Mouse (Mus musculus) intestine, postnatal 0 days (tissue): Measurements from ENCODE around the gene Foxj1. TPM values are rescaled to one million over a fixed set of nuclear protein-coding genes. Genes with fewer than 3 reads are reported as not detected.

Experiments
- ATAC-seq: fragments of 200-750 bp; cut with Nextera tagmentation; 2 replicates; pipeline ENCODE4 v1.8.0; 2017; ENCODE audit warnings: mild to moderate bottlenecking, moderate TSS enrichment, moderate library complexity
- H3K27ac ChIP-seq: fragments of 300-500 bp; sonication (generic); 2 replicates; pipeline ENCODE4 v1.5.1; 2014; ENCODE audit warnings: mild to moderate bottlenecking, low read depth, low read length, moderate library complexity
- H3K27me3 ChIP-seq: fragments of 300-500 bp; sonication (generic); replicated peaks from 2 replicates; pipeline ENCODE4 v1.6.1; 2014; ENCODE audit warnings: low read length, mixed read lengths; ENCODE audit not compliant: control insufficient read depth, insufficient read depth
- H3K36me3 ChIP-seq: fragments of 300-500 bp; sonication (generic); 2 replicates; pipeline ENCODE4 v1.6.1; 2014; ENCODE audit warnings: mild to moderate bottlenecking, moderate library complexity; ENCODE audit not compliant: control insufficient read depth, insufficient read depth
- H3K4me1 ChIP-seq: fragments of 300-500 bp; sonication (generic); replicated peaks from 2 replicates; pipeline ENCODE4 v1.6.1; 2014; ENCODE audit warnings: antibody characterized with exemption, low read length, mixed read lengths; ENCODE audit not compliant: control insufficient read depth, insufficient read depth
- H3K4me2 ChIP-seq: fragments of 300-500 bp; sonication (generic); replicated peaks from 2 replicates; pipeline ENCODE4 v1.6.1; 2014; ENCODE audit warnings: low read depth, mild to moderate bottlenecking, moderate library complexity
- H3K4me3 ChIP-seq: fragments of 300-500 bp; sonication (generic); 2 replicates; pipeline ENCODE4 v1.5.1; 2014; ENCODE audit warnings: low read depth, low read length
- H3K9ac ChIP-seq: fragments of 300-500 bp; sonication (generic); 2 replicates; pipeline ENCODE4 v1.6.1; 2014; ENCODE audit warnings: mild to moderate bottlenecking, low read depth, low read length
- H3K9me3 ChIP-seq: fragments of 300-500 bp; sonication (generic); 2 replicates; pipeline ENCODE4 v1.6.1; 2016; ENCODE audit warnings: mixed run types; ENCODE audit not compliant: control insufficient read depth
- CTCF ChIP-seq: sonication (generic); IDR thresholded peaks from 2 replicates; pipeline ENCODE4 v1.5.1; 2016; ENCODE audit warnings: low read depth, mild to moderate bottlenecking, control low read depth, antibody characterized with exemption, moderate library complexity
- WGBS: fragments of 180-500 bp; shearing (Covaris S2); extraction: QIAGEN DNeasy Blood & Tissue Kit; methylation state at CpG from one replicate; pipeline ENCODE4 v1.1.7; 2014; 5-methylcytosine and 5-hydroxymethylcytosine counted together
- polyA plus RNA-seq: library from polyadenylated mRNA; unstranded; fragments of >200 nt; fragmentation: Nextera tagmentation; extraction: Ambion mirVana; gene quantifications from 2 replicates; pipeline ENCODE4 v1.2.1, GENCODE M21; 2015

The Foxj1 gene
- polyA plus RNA-seq, 1 experiment from 2014 or later: 0.09 TPM

DNA sequence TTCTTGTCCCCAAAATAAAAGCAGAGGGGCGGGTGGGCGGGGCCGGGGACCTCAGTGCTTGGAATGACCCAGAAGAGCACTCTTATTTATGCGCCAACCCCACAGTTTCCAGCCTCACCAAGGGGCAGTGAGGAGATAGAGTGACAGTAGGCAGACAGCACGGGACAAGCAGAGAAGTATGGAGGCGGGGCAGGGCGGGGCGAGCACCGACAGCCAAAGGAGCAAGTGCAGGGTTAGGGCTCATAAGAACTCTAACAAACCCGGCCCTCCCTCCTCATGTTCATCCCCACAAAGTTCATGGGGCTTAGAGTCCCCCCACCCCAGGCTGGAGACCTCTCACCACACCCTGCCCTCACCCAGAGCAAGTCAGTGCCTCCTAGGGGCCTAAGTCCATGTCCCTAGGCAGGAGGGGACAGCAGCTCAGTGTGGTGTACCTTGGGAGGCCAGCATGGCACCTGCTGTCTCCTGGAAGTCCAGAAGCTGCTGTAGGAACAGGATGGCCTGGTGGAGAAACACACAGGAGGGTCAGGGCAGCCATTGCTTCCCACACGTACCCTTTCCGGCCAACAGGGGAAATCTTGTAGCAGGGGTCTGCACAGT, 41.6 kb downstream of the Foxj1 start:
- Histone ChIP-seq H3K36me3 (peaks cover 68% of the 10 kb centered on the region), H3K9me3 (no peaks in the 10 kb centered on the region), H3K4me1 (0 out of 2 replicates have a peak, but pooled peaks cover 4% of the 10 kb centered on the region), H3K4me2 (peak overlapping the region; percentile 7; the same call in 1 of the 2 replicates), H3K27me3 (no peaks in the 10 kb centered on the region), H3K9ac (0 out of 2 replicates have a peak overlapping the region, but pooled peaks have one; percentile 19), H3K27ac (peak overlapping the region; percentile 73), H3K4me3 (no peak overlapping the region)
- ATAC-seq: peak; percentile 74
- WGBS: 69% methylated on average over 12 of the region's 12 CpGs
- no peak for TF ChIP-seq CTCF

DNA sequence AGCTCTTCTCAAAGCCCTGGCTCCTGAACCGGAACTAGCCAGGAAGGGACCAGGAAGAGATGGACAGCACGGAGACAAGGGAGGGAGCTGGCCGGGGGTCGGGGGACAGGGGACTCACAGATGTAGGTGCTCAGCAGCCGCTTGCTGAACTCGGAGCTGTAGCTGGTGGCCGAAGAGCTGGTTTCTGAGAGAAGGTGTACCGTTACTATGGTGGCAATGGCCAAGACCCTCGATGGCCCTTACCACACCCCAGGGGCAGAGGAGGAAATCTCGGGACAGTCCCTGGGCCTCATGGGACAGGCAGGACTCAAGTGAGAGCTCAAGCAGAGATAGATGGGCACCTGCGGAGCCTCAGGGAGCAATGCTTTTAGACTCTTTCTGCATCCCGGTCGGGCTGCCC, 42.8 kb downstream of the Foxj1 start:
- H3K36me3 ChIP-seq: peaks cover 66% of the 10 kb centered on the region
- ATAC-seq: no peak
- no peak overlapping the region for H3K9ac ChIP-seq
- no peak overlapping the region for H3K4me2 ChIP-seq
- H3K4me1 ChIP-seq: 0 out of 2 replicates have a peak, but pooled peaks cover 4% of the 10 kb centered on the region
- H3K4me3 ChIP-seq: no peak overlapping the region
- no peaks in the 10 kb centered on the region for H3K27me3 ChIP-seq
- 94% methylated on average over 13 of the region's 13 CpGs for WGBS
- H3K9me3 ChIP-seq: no peaks in the 10 kb centered on the region
- no peak overlapping the region for H3K27ac ChIP-seq
- TF ChIP-seq CTCF: no peak

DNA sequence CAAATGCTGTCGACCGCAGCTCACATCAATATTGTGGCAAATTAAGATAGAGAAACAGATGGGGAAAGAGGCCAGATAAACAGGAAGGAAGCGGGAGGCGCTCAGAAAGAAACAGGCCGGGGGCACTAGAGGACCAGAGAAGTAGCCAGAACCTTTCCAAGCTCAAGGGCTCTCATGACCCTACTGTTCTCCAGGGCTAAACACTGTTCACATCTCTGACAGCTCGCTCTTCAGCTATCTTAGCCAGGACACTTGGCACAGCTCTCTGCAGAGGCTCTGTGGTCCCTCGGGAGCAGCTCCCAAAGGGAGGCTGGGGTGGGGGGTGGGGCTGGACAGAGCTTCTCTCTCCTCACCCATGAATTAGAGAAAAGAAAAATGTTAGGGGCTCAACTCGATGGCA, 44.6 kb downstream of the Foxj1 start:
- no peak for TF ChIP-seq CTCF

DNA sequence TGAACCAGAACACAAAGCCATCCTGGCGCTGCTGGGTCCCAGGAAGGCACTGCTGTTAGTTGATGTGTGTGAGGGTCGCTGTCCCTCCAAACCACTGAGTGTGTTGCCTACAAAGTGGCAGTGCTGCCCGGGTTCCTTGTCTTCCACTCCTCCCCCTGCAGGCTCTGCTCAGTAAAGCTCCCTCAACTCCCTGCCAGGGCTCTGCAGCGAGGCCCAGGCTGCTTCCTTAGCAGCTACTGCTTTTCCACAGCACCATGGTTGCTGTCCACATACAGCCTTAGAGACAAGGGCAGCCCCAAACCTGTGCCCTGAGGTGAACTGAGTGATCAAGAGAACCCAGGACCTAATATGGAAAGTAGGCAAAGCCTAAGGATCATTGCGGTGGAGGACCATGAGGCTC, 47.8 kb downstream of the Foxj1 start:
- Histone ChIP-seq H3K9ac (no peak overlapping the region), H3K9me3 (no peaks in the 10 kb centered on the region), H3K27ac (no peak overlapping the region; the same call in 1 of the 2 replicates), H3K27me3 (peaks cover 27% of the 10 kb centered on the region), H3K4me1 (no peaks in the 10 kb centered on the region), H3K36me3 (peaks cover 34% of the 10 kb centered on the region), H3K4me3 (no peak overlapping the region), H3K4me2 (no peak overlapping the region)
- no peak for TF ChIP-seq CTCF
- WGBS: 76% methylated on average over 5 of the region's 5 CpGs
- no peak for ATAC-seq

More for the DNA sequence above, 44.6 kb downstream of the Foxj1 start:
- 0 out of 2 replicates have a peak, but pooled peaks cover 4% of the 10 kb centered on the region for H3K4me1 ChIP-seq
- H3K9ac ChIP-seq: no peak overlapping the region
- no peak overlapping the region for H3K4me3 ChIP-seq
- H3K36me3 ChIP-seq: peaks cover 51% of the 10 kb centered on the region
- no peak for ATAC-seq
- no peaks in the 10 kb centered on the region for H3K27me3 ChIP-seq
- 69% methylated on average over 8 of the region's 8 CpGs for WGBS
- H3K4me2 ChIP-seq: no peak overlapping the region
- no peaks in the 10 kb centered on the region for H3K9me3 ChIP-seq
- H3K27ac ChIP-seq: peak overlapping the region; percentile 11

DNA sequence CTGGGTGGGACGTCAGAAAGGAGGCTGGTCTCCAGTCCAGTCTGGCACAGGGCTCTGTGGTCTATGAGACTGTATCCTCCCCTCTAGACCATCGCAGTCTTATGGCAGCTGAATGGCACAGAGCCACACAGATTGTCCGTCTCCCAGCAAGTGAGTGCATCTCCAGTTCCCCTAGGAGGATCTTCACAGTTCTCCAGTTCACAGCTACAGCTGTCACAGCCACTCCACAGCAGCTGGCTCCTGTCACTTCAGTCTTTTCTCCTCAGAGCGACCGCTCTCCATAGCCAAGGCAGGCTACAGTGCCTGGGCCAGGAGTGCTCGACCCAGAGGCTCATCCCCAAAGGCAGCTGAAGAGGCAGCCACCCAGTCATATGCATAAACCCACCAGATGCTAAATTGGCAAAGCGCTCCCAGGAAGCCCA, 49.4 kb downstream of the Foxj1 start:
- WGBS: 61% methylated on average over 7 of the region's 7 CpGs
- Histone ChIP-seq H3K9ac (no peak overlapping the region), H3K9me3 (no peaks in the 10 kb centered on the region), H3K27me3 (peaks cover 42% of the 10 kb centered on the region), H3K36me3 (peaks cover 21% of the 10 kb centered on the region), H3K4me2 (no peak overlapping the region), H3K4me3 (no peak overlapping the region), H3K4me1 (no peaks in the 10 kb centered on the region), H3K27ac (no peak overlapping the region)
- ATAC-seq: no peak
- TF ChIP-seq CTCF: no peak

DNA sequence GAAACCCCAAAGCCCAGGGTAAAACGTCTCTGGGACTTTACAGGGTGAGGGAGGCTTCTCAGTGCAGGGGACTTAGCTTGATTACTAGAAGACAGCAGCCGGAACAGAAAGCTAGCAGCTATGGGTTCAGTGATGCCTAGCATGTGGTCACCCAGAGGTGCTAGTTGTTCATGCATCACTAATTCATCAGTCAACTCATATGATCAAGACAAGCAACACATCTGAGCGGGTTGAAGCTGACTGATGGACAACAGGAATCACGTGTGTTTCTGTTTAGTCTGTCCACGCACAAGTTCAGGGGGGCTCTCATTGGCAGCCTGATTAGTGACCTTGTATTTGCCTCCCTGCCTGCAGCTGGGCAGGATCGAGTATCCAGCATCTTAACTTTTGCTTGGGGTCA, 51.2 kb downstream of the Foxj1 start:
- WGBS: 45% methylated on average over 6 of the region's 6 CpGs

More for the DNA sequence above, 51.2 kb downstream of the Foxj1 start:
- no peak overlapping the region for H3K9ac ChIP-seq
- TF ChIP-seq CTCF: no peak
- H3K4me3 ChIP-seq: no peak overlapping the region
- peaks cover 52% of the 10 kb centered on the region for H3K27me3 ChIP-seq
- H3K4me2 ChIP-seq: no peak overlapping the region
- H3K4me1 ChIP-seq: no peaks in the 10 kb centered on the region
- no peaks in the 10 kb centered on the region for H3K9me3 ChIP-seq
- H3K27ac ChIP-seq: no peak overlapping the region
- ATAC-seq: no peak
- H3K36me3 ChIP-seq: peaks cover 8% of the 10 kb centered on the region
